Mouse (Mus musculus) spleen, adult 2 months (tissue): Measurements from ENCODE around the gene Yars.

ENCODE experiments used
- CTCF ChIP-seq: fragments of 200-500 bp; IDR thresholded peaks from 2 replicates; pipeline ENCODE4 v1.5.1; 2011; ENCODE audit warnings: mild to moderate bottlenecking, inconsistent platforms; ENCODE audit not compliant: insufficient read depth, insufficient read length, insufficient replicate concordance; ENCODE audit errors: extremely low read depth
- POLR2A ChIP-seq: fragments of 200-500 bp; IDR thresholded peaks from 2 replicates; pipeline ENCODE4 v1.6.1; 2011; ENCODE audit warnings: low read depth, low read length, inconsistent platforms

- TF ChIP-seq POLR2A, result no peak
- TF ChIP-seq CTCF, result no peak
Measured at GRCm38 (mm10) chr4:129235147-129235546, 45.6 kb downstream of the Yars start.
